Mouse (Mus musculus): ENCODE data around the gene Pi4ka.

The Pi4ka gene

GRCm38 (mm10) chr16:17275721-17276120 is 130.4 kb downstream of the Pi4ka start, which contains the start of gene Tmem191c:
Tmem191c (plus strand) TSS chr16:17276077.
- no peak for DNase-seq (ENCODE audit: low spot score in 2 of 2)

GRCm38 (mm10) chr16:17271856-17272255 is 134.3 kb downstream of the Pi4ka start:
- no peak for DNase-seq (ENCODE audit: low spot score in 2 of 2)

- peak in 1 of 2 experiments; percentile 56 for DNase-seq (ENCODE audit: low spot score in 2 of 2)
These were observed 135.0 kb downstream of the Pi4ka start for GRCm38 (mm10) chr16:17271124-17271523.

- no peak for DNase-seq (ENCODE audit: low spot score in 2 of 2)
These were observed 136.2 kb downstream of the Pi4ka start for GRCm38 (mm10) chr16:17269872-17270271.

- DNase-seq (ENCODE audit: low spot score in 2 of 2): no peak
These were observed 138.2 kb downstream of the Pi4ka start for GRCm38 (mm10) chr16:17267937-17268336.

GRCm38 (mm10) chr16:17266113-17266512 is 140.0 kb downstream of the Pi4ka start:
- DNase-seq (ENCODE audit: low spot score in 2 of 2): no peak

GRCm38 (mm10) chr16:17261341-17261740 is 144.8 kb downstream of the Pi4ka start:
- DNase-seq (ENCODE audit: low spot score in 2 of 2): no peak

GRCm38 (mm10) chr16:17258917-17259316 is 147.2 kb downstream of the Pi4ka start:
- no peak for DNase-seq (ENCODE audit: low spot score in 2 of 2)

GRCm38 (mm10) chr16:17257359-17257821 is 148.7 kb downstream of the Pi4ka start:
- no peak for DNase-seq (ENCODE audit: low spot score in 2 of 2)

GRCm38 (mm10) chr16:17255270-17255669 is 150.8 kb downstream of the Pi4ka start:
- no peak for DNase-seq (ENCODE audit: low spot score in 2 of 2)

- DNase-seq (ENCODE audit: low spot score in 2 of 2): no peak
These were observed 152.0 kb downstream of the Pi4ka start for GRCm38 (mm10) chr16:17254005-17254597.

GRCm38 (mm10) chr16:17252841-17253240 is 153.3 kb downstream of the Pi4ka start:
- DNase-seq (ENCODE audit: low spot score in 2 of 2): no peak

GRCm38 (mm10) chr16:17252086-17252726 is 153.9 kb downstream of the Pi4ka start:
- DNase-seq (ENCODE audit: low spot score in 2 of 2): no peak

- DNase-seq (ENCODE audit: low spot score in 2 of 2): no peak
These were observed 154.6 kb downstream of the Pi4ka start for GRCm38 (mm10) chr16:17251539-17251938.

- DNase-seq (ENCODE audit: low spot score in 2 of 2): no peak
These were observed 157.0 kb downstream of the Pi4ka start for GRCm38 (mm10) chr16:17249135-17249534.

- DNase-seq (ENCODE audit: low spot score in 2 of 2): no peak
These were observed 158.4 kb downstream of the Pi4ka start for GRCm38 (mm10) chr16:17247727-17248126.

GRCm38 (mm10) chr16:17244996-17245395 is 161.1 kb downstream of the Pi4ka start:
- no peak for DNase-seq (ENCODE audit: low spot score in 2 of 2)

GRCm38 (mm10) chr16:17243731-17244130 is 162.4 kb downstream of the Pi4ka start:
- no peak for DNase-seq (ENCODE audit: low spot score in 2 of 2)

GRCm38 (mm10) chr16:17239409-17239808 is 166.7 kb downstream of the Pi4ka start:
- no peak for DNase-seq (ENCODE audit: low spot score in 2 of 2)

- DNase-seq (ENCODE audit: low spot score in 2 of 2): no peak
These were observed 168.5 kb downstream of the Pi4ka start for GRCm38 (mm10) chr16:17237634-17238033.

- DNase-seq (ENCODE audit: low spot score in 2 of 2): no peak
These were observed 171.0 kb downstream of the Pi4ka start for GRCm38 (mm10) chr16:17234916-17235665.

GRCm38 (mm10) chr16:17234499-17234895 is 171.6 kb downstream of the Pi4ka start:
- no peak for DNase-seq (ENCODE audit: low spot score in 2 of 2)

Data from spleen, postnatal 10 days (tissue).